Mouse (Mus musculus): ENCODE measurements around the gene Shbg. TPM values are rescaled to one million over a fixed set of nuclear protein-coding genes. Genes with fewer than 3 reads are reported as not detected.

Shbg gene
- polyA plus RNA-seq, 2 experiments: 0.05 TPM; not detected in 1

DNA sequence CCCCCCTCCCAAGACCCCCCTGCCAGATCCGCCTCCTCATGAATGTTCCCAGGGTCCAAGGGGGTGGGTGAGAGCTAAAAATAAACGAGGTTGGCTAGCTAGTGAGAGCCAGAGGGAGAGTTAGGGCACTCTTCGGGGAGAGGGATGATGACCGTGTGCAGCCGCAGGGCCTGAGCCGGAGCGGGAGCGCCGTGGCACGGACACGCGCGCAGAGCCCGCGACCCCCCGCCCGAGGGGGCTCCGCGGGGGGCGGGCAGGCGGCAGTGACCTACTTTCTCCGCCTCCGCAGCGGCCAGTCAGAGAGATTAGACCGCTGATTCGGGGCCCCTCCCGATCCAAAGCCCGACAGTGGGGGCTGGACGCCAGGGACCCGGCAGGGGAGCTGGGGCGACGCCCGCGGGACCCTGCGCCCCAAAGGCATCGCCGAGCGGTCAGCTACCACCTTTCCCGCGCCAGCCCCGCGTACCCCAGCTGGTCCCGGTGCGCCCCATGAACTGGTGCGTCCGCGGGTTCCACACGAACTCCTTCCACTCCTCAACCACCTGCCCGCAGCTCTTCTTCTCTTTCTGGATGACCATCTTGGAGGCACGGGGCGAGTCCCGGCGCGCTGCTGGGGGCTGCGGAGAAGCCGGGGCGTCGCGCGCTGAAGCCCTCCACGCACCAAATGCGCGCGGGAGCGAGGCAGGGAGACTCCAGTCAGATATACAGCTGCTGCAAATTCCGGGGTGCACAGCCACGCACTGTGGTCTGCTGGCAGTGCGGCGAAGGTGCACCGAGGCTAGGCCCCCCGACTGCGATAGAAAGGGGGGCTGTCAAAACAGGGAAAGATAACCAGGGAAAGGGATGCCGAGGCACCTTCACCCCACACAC is 12.7 kb downstream of the Shbg start:
- 0 out of 2 replicates have a peak overlapping the region, but pooled peaks have one; percentile 19 for H3K27ac ChIP-seq (replicated peaks; ENCODE audit: low read depth, low read length)
- H3K9me3 ChIP-seq (ENCODE audit: control insufficient read depth, low read length): no peaks in the 10 kb centered on the region
- TF ChIP-seq POLR2A (IDR thresholded peaks at IDR 0.05; ENCODE audit: borderline replicate concordance, extremely low read depth, insufficient read depth, insufficient read length): no peak
- H3K9ac ChIP-seq (ENCODE audit: low read depth, low read length, severe bottlenecking): peak overlapping the region; percentile 70
- peaks cover 21% of the 10 kb centered on the region for H3K4me1 ChIP-seq (ENCODE audit: control insufficient read depth, insufficient read depth, low read length)
- ATAC-seq (ENCODE audit: low FRiP score, low read depth) (peak; percentile 17; the same call in 1 of the 2 replicates), DNase-seq (ENCODE audit: low spot score) (no peak)
- H3K36me3 ChIP-seq (ENCODE audit: control insufficient read depth, insufficient read depth, low read length): 0 out of 2 replicates have a peak, but pooled peaks cover 6% of the 10 kb centered on the region
- H3K4me3 ChIP-seq (replicated peaks; ENCODE audit: low read length): peak overlapping the region; percentile 63
- H3K4me2 ChIP-seq (replicated peaks; ENCODE audit: low read depth, low read length, severe bottlenecking): peak overlapping the region; percentile 100
- no peaks in the 10 kb centered on the region; the same call in 1 of the 2 replicates for H3K27me3 ChIP-seq (ENCODE audit: control insufficient read depth, insufficient read depth, low read length)
- under 1% methylated on average over 44 of the region's 73 CpGs for WGBS

DNA sequence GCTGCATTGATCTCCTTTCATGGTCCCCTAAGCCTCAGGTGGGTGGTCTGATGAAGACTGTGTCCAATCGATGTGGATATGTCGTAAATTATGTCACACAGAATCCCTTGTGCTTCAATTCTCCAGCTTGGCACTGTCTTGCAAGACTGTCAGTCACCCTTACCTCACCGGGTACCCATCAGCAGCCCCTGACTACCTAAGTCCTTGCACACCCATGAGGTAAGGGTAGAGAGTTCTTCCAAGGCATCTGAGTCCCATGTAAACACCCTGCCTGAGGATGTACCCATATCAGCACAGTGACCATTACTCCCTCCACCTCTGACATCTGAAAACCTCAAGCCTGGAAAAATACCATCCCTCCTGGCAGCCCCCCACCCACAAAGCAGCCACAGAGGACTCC is 13.4 kb downstream of the Shbg start:
- Histone ChIP-seq H3K4me1 (ENCODE audit: control insufficient read depth, insufficient read depth, low read length) (peaks cover 25% of the 10 kb centered on the region), H3K27me3 (ENCODE audit: control insufficient read depth, insufficient read depth, low read length) (no peaks in the 10 kb centered on the region; the same call in 1 of the 2 replicates), H3K4me2 (replicated peaks; ENCODE audit: low read depth, low read length, severe bottlenecking) (peak overlapping the region; percentile 100), H3K36me3 (ENCODE audit: control insufficient read depth, insufficient read depth, low read length) (0 out of 2 replicates have a peak, but pooled peaks cover 6% of the 10 kb centered on the region), H3K27ac (replicated peaks; ENCODE audit: low read depth, low read length) (no peak overlapping the region), H3K4me3 (replicated peaks; ENCODE audit: low read length) (peak overlapping the region; percentile 63), H3K9ac (ENCODE audit: low read depth, low read length, severe bottlenecking) (peak overlapping the region; percentile 70; the same call in 1 of the 2 replicates), H3K9me3 (ENCODE audit: control insufficient read depth, low read length) (no peaks in the 10 kb centered on the region)
- TF ChIP-seq POLR2A (IDR thresholded peaks at IDR 0.05; ENCODE audit: borderline replicate concordance, extremely low read depth, insufficient read depth, insufficient read length): no peak
- ATAC-seq (ENCODE audit: low FRiP score, low read depth) (no peak), DNase-seq (ENCODE audit: low spot score) (no peak)
- WGBS: 61% methylated on average over 3 of the region's 3 CpGs

DNA sequence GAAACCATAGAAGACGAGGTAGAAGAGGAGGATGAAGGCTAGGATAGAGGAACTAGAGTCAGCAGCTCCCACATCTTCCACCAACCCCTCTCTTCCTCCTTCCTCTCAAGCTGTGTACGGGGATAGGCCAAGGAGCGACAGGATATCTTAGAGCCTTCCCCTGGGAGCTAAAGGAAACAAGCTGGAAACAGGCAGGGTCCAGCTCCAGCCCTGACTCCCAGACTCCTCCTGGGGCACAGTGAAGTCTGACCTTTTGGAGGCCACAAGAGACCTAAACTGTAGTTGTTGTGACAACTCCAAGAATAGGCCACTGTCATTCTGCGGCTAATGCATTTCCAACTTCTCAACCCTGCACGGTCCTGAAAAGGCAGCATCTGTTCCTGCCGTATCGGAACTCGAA is 14.2 kb downstream of the Shbg start:
- Histone ChIP-seq H3K9ac (ENCODE audit: low read depth, low read length, severe bottlenecking) (no peak overlapping the region), H3K27ac (replicated peaks; ENCODE audit: low read depth, low read length) (no peak overlapping the region), H3K9me3 (ENCODE audit: control insufficient read depth, low read length) (no peaks in the 10 kb centered on the region), H3K4me3 (replicated peaks; ENCODE audit: low read length) (no peak overlapping the region), H3K4me2 (replicated peaks; ENCODE audit: low read depth, low read length, severe bottlenecking) (no peak overlapping the region), H3K4me1 (ENCODE audit: control insufficient read depth, insufficient read depth, low read length) (peaks cover 28% of the 10 kb centered on the region), H3K36me3 (ENCODE audit: control insufficient read depth, insufficient read depth, low read length) (0 out of 2 replicates have a peak, but pooled peaks cover 6% of the 10 kb centered on the region), H3K27me3 (ENCODE audit: control insufficient read depth, insufficient read depth, low read length) (no peaks in the 10 kb centered on the region; the same call in 1 of the 2 replicates)
- ATAC-seq (ENCODE audit: low FRiP score, low read depth) (no peak), DNase-seq (ENCODE audit: low spot score) (no peak)
- TF ChIP-seq POLR2A (IDR thresholded peaks at IDR 0.05; ENCODE audit: borderline replicate concordance, extremely low read depth, insufficient read depth, insufficient read length): no peak
- WGBS: 78% methylated on average over 8 of the region's 8 CpGs

DNA sequence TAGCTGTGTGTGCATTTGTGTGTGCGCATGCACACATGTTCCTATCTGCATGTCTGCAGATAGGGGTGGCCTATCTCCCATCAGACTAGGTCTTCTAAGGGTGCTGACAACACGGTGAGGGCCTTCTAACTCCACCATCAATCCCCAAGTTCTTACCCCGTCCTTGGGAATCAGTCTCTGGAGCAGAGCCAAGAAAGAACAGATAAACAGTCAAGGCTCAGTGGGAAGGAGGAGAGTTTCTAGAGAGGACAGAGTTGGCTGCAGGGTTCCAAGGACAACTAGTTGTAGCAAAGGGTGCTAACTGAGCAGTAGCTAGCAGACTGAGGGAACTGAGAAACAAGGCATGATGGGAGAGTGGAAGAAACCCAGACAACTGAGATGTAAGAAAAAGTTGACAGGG is 15.9 kb downstream of the Shbg start:
- Histone ChIP-seq H3K36me3 (ENCODE audit: control insufficient read depth, insufficient read depth, low read length) (0 out of 2 replicates have a peak, but pooled peaks cover 6% of the 10 kb centered on the region), H3K27ac (replicated peaks; ENCODE audit: low read depth, low read length) (no peak overlapping the region), H3K4me3 (replicated peaks; ENCODE audit: low read length) (no peak overlapping the region), H3K9me3 (ENCODE audit: control insufficient read depth, low read length) (no peaks in the 10 kb centered on the region), H3K9ac (ENCODE audit: low read depth, low read length, severe bottlenecking) (no peak overlapping the region), H3K4me1 (ENCODE audit: control insufficient read depth, insufficient read depth, low read length) (peaks cover 28% of the 10 kb centered on the region), H3K4me2 (replicated peaks; ENCODE audit: low read depth, low read length, severe bottlenecking) (no peak overlapping the region), H3K27me3 (ENCODE audit: control insufficient read depth, insufficient read depth, low read length) (no peaks in the 10 kb centered on the region; the same call in 1 of the 2 replicates)
- ATAC-seq (ENCODE audit: low FRiP score, low read depth) (no peak), DNase-seq (ENCODE audit: low spot score) (no peak)
- no peak for TF ChIP-seq POLR2A (IDR thresholded peaks at IDR 0.05; ENCODE audit: borderline replicate concordance, extremely low read depth, insufficient read depth, insufficient read length)
- WGBS: 81% methylated on average over 3 of the region's 3 CpGs

DNA sequence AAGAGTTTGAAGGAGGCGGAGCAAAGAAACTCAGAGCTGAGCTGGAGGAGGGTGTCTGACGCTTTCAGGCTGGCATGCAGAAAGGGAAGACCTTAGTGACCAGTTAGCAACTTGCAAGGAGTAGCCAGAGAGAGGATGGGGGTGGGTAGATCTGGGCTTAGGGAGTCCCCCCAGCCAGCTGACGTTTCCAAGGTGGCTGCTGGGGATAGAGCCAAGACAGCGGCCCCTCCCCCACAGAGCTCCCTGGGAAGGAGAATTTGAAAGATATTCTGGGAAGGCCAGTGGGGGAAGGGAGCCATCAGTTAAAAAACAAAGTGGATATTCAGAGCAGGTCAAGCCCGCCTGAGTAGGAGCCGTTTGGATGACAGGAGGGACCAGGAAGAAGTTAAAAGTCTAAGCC is 17.6 kb downstream of the Shbg start:
- DNase-seq (ENCODE audit: low spot score) (peak; percentile 67), ATAC-seq (ENCODE audit: low FRiP score, low read depth) (peak; percentile 53)
- Histone ChIP-seq H3K9ac (ENCODE audit: low read depth, low read length, severe bottlenecking) (no peak overlapping the region), H3K27me3 (ENCODE audit: control insufficient read depth, insufficient read depth, low read length) (no peaks in the 10 kb centered on the region; the same call in 1 of the 2 replicates), H3K36me3 (ENCODE audit: control insufficient read depth, insufficient read depth, low read length) (0 out of 2 replicates have a peak, but pooled peaks cover 6% of the 10 kb centered on the region), H3K4me1 (ENCODE audit: control insufficient read depth, insufficient read depth, low read length) (peaks cover 23% of the 10 kb centered on the region), H3K4me2 (replicated peaks; ENCODE audit: low read depth, low read length, severe bottlenecking) (0 out of 2 replicates have a peak overlapping the region, but pooled peaks have one; percentile 5), H3K9me3 (ENCODE audit: control insufficient read depth, low read length) (no peaks in the 10 kb centered on the region), H3K4me3 (replicated peaks; ENCODE audit: low read length) (no peak overlapping the region), H3K27ac (replicated peaks; ENCODE audit: low read depth, low read length) (0 out of 2 replicates have a peak overlapping the region, but pooled peaks have one; percentile 0)
- TF ChIP-seq POLR2A (IDR thresholded peaks at IDR 0.05; ENCODE audit: borderline replicate concordance, extremely low read depth, insufficient read depth, insufficient read length): no peak
- 10% methylated on average over 6 of the region's 6 CpGs for WGBS
